Mouse (Mus musculus) common myeloid progenitor, adult 5-6 weeks (primary cell): ENCODE measurements around the gene Cobl. TPM values are rescaled to one million over a fixed set of nuclear protein-coding genes. Genes with fewer than 3 reads are reported as not detected.
A peak's percentile ranks its signal among the peaks of the same experiment; 100 is the strongest.

ENCODE experiments used
- ATAC-seq: replicated peaks from 2 replicates; pipeline ENCODE4 v1.8.0; 2016; ENCODE audit warnings: low read depth, mild to moderate bottlenecking, moderate TSS enrichment, inconsistent platforms; ENCODE audit not compliant: poor library complexity, severe bottlenecking
- total RNA-seq: library from RNA; stranded (forward); fragments of 200-1000, 187-1606 nt; gene quantifications from 2 replicates; pipeline ENCODE4 v1.2.3, GENCODE M21; 2017

Gene Cobl
- total RNA-seq, 1 experiment from 2014 or later = not detected

- ATAC-seq = no peak
Measured at GRCm38 (mm10) chr11:12321445-12321844, 143.3 kb downstream of the Cobl start.

GRCm38 (mm10) chr11:12319318-12319717 is 145.4 kb downstream of the Cobl start:
- no peak for ATAC-seq

- ATAC-seq = no peak
Measured at GRCm38 (mm10) chr11:12315670-12316069, 149.1 kb downstream of the Cobl start.

- ATAC-seq = 0 out of 2 replicates have a peak, but pooled peaks have one; percentile 47
Measured at GRCm38 (mm10) chr11:12314278-12315043, 150.3 kb downstream of the Cobl start.

- ATAC-seq = no peak
Measured at GRCm38 (mm10) chr11:12311419-12311818, 153.3 kb downstream of the Cobl start.

- ATAC-seq = peak; percentile 99
Measured at GRCm38 (mm10) chr11:12309423-12310023, 155.2 kb downstream of the Cobl start.

- no peak for ATAC-seq
Measured at GRCm38 (mm10) chr11:12304879-12305278, 159.9 kb downstream of the Cobl start.

- ATAC-seq = no peak
Measured at GRCm38 (mm10) chr11:12299701-12300446, 164.9 kb downstream of the Cobl start.

- no peak for ATAC-seq
Measured at GRCm38 (mm10) chr11:12291654-12291935, 173.2 kb downstream of the Cobl start.

GRCm38 (mm10) chr11:12290911-12291653 is 173.7 kb downstream of the Cobl start:
- ATAC-seq = peak; percentile 72; the same call in 1 of the 2 replicates

GRCm38 (mm10) chr11:12285319-12286021 is 179.3 kb downstream of the Cobl start:
- no peak for ATAC-seq

- no peak for ATAC-seq
Measured at GRCm38 (mm10) chr11:12280711-12281110, 184.0 kb downstream of the Cobl start.

GRCm38 (mm10) chr11:12274276-12274675 is 190.5 kb downstream of the Cobl start:
- ATAC-seq = no peak

GRCm38 (mm10) chr11:12273726-12274125 is 191.0 kb downstream of the Cobl start:
- ATAC-seq = no peak

- no peak for ATAC-seq
Measured at GRCm38 (mm10) chr11:12258411-12258810, 206.3 kb downstream of the Cobl start.

- ATAC-seq = no peak
Measured at GRCm38 (mm10) chr11:12257324-12258118, 207.2 kb downstream of the Cobl start.

GRCm38 (mm10) chr11:12245327-12245915 is 219.3 kb downstream of the Cobl start:
- ATAC-seq = no peak

GRCm38 (mm10) chr11:12236341-12236740 is 228.4 kb downstream of the Cobl start:
- no peak for ATAC-seq

- ATAC-seq = no peak
Measured at GRCm38 (mm10) chr11:12234876-12235275, 229.9 kb downstream of the Cobl start.
